23 mouse cellular contexts compared by ENCODE assay signal in genomic region chr9:7797542-7797941, GRCm38 (mm10). TPM values are rescaled to one million over a fixed set of nuclear protein-coding genes. Genes with fewer than 3 reads are reported as not detected.
A peak's percentile ranks its signal among the peaks of the same experiment; 100 is the strongest.
DNase-seq lines count a peak whose midpoint lies in the region; ATAC-seq and TF ChIP-seq lines count a peak whose summit lies in the region.
"Had no signal": no experiment of that assay in that cellular context is flagged by ENCODE, and none has a peak within 500 bp of the region (broad histone marks: within the 10 kb centered on the region; RNA-seq: fewer than 3 reads in every experiment).

No protein-coding gene starts in this region.

- intact Hi-C loops in heart, postnatal 14 days (cut with DNase I) = no loop called here

- H3K4me2 ChIP-seq in liver, embryonic 13.5 days = no peak overlapping the region
- no peak overlapping the region for H3K4me2 ChIP-seq in liver, embryonic 12.5 days
- H3K4me2 ChIP-seq in forebrain, postnatal 0 days (ENCODE audit: low read depth) = no peak overlapping the region
- H3K4me2 ChIP-seq: embryonic facial prominence, embryonic 12.5 days; forebrain, embryonic 13.5 days; forebrain, embryonic 15.5 days had no signal

- no peak overlapping the region for H3K27ac ChIP-seq in liver, embryonic 13.5 days
- no peak overlapping the region for H3K27ac ChIP-seq in liver, embryonic 12.5 days
- no peak overlapping the region for H3K27ac ChIP-seq in forebrain, postnatal 0 days (ENCODE audit: low read depth, low read length)
- H3K27ac ChIP-seq: embryonic facial prominence, embryonic 10.5 days; embryonic facial prominence, embryonic 12.5 days; forebrain, embryonic 13.5 days had no signal

- H3K9me3 ChIP-seq in liver, embryonic 13.5 days (replicated peaks) = no peaks in the 10 kb centered on the region
- no peaks in the 10 kb centered on the region for H3K9me3 ChIP-seq in liver, embryonic 12.5 days (replicated peaks)
- H3K9me3 ChIP-seq in forebrain, postnatal 0 days (ENCODE audit: low read length) = no peaks in the 10 kb centered on the region
- H3K9me3 ChIP-seq: embryonic facial prominence, embryonic 10.5 days; embryonic facial prominence, embryonic 12.5 days; forebrain, embryonic 13.5 days; forebrain, embryonic 15.5 days had no signal

- H3K4me3 ChIP-seq in liver, embryonic 13.5 days (replicated peaks) = no peak overlapping the region
- H3K4me3 ChIP-seq in liver, embryonic 12.5 days = no peak overlapping the region
- no peak overlapping the region for H3K4me3 ChIP-seq in forebrain, postnatal 0 days (ENCODE audit: low read depth, low read length)
- H3K4me3 ChIP-seq: embryonic facial prominence, embryonic 10.5 days; embryonic facial prominence, embryonic 12.5 days; forebrain, embryonic 13.5 days; forebrain, embryonic 15.5 days had no signal

- peaks cover 14% of the 10 kb centered on the region for H3K36me3 ChIP-seq in liver, embryonic 13.5 days
- peaks cover 31% of the 10 kb centered on the region for H3K36me3 ChIP-seq in liver, embryonic 12.5 days
- H3K36me3 ChIP-seq in forebrain, postnatal 0 days (ENCODE audit: insufficient read depth) = no peaks in the 10 kb centered on the region; the same call in 1 of the 2 replicates

- WGBS in liver, embryonic 13.5 days (ENCODE audit: insufficient replicate concordance) = 84% methylated on average over 2 of the region's 2 CpGs
- WGBS in liver, embryonic 12.5 days (ENCODE audit: insufficient replicate concordance) = 79% methylated on average over 2 of the region's 2 CpGs
- 94% methylated on average over 2 of the region's 2 CpGs for WGBS in forebrain, postnatal 0 days

- H3K9ac ChIP-seq in liver, embryonic 13.5 days = no peak overlapping the region
- H3K9ac ChIP-seq in liver, embryonic 12.5 days = no peak overlapping the region
- H3K9ac ChIP-seq in forebrain, postnatal 0 days = no peak overlapping the region
- H3K9ac ChIP-seq: embryonic facial prominence, embryonic 12.5 days; forebrain, embryonic 13.5 days; forebrain, embryonic 15.5 days had no signal

- peak; percentile 8 for DNase-seq in heart, adult 11 months
- no peak for DNase-seq in heart, postnatal 14 days
- DNase-seq in liver, embryonic 13.5 days = no peak
- DNase-seq in R1 (ENCODE audit: low read depth, low spot score) = peak; percentile 35
- DNase-seq in ovary, postnatal 36 days (ENCODE audit: low spot score) = no peak
- no peak for DNase-seq in forebrain, postnatal 0 days
- DNase-seq: adrenal gland, adult 2 months; adrenal gland, postnatal 10 days; adrenal gland, postnatal 25 days; B cell, adult 2 months; cerebellum, adult 11-12 months; cerebellum, adult 2 months; cerebellum, adult 9-10 months; cerebellum, postnatal 10 days; cerebellum, postnatal 25 days had no signal

- no peak for TF ChIP-seq CTCF in forebrain, postnatal 0 days (IDR thresholded peaks at IDR 0.05; ENCODE audit: low read depth)

- no peaks in the 10 kb centered on the region for H3K27me3 ChIP-seq in liver, embryonic 13.5 days
- no peaks in the 10 kb centered on the region for H3K27me3 ChIP-seq in liver, embryonic 12.5 days (replicated peaks)
- no peaks in the 10 kb centered on the region for H3K27me3 ChIP-seq in forebrain, postnatal 0 days (ENCODE audit: insufficient read depth, low read length)
- H3K27me3 ChIP-seq: CH12.LX; embryonic facial prominence, embryonic 12.5 days; forebrain, embryonic 13.5 days; forebrain, embryonic 15.5 days; Patski had no signal

- 0 out of 2 replicates have a peak, but pooled peaks have one; percentile 29 for ATAC-seq in liver, embryonic 13.5 days (ENCODE audit: low read depth)
- no peak for ATAC-seq in liver, embryonic 12.5 days
- ATAC-seq in forebrain, postnatal 0 days = no peak
- ATAC-seq: CD4-positive, CD25-positive, alpha-beta regulatory T cell, adult 4 months; forebrain, embryonic 13.5 days; forebrain, embryonic 15.5 days; Patski had no signal

- H3K4me1 ChIP-seq in liver, embryonic 13.5 days (replicated peaks) = peaks cover 4% of the 10 kb centered on the region
- peaks cover 4% of the 10 kb centered on the region; the same call in 1 of the 2 replicates for H3K4me1 ChIP-seq in liver, embryonic 12.5 days
- H3K4me1 ChIP-seq in forebrain, postnatal 0 days (ENCODE audit: insufficient read depth) = no peaks in the 10 kb centered on the region
- H3K4me1 ChIP-seq: embryonic facial prominence, embryonic 10.5 days; embryonic facial prominence, embryonic 12.5 days had no signal

RNA-seq across cellular contexts. Expression of gene Tmem123, which starts 33.7 kb away (rescaled TPM):
- 10 to 100 TPM; 45.9 to 50.4 TPM for total RNA-seq in heart, postnatal 14 days (2021)
- polyA plus RNA-seq in liver, embryonic 13.5 days (2015; fragmentation: Nextera tagmentation; extraction: Ambion mirVana) = 39.1 and 53.4 TPM in 2 replicates
- polyA plus RNA-seq in liver, embryonic 12.5 days (2016; fragmentation: Nextera tagmentation; extraction: Ambion mirVana) = 59.4 and 60.3 TPM in 2 replicates
- total RNA-seq in forebrain, postnatal 0 days (2014; rRNA removed) = 13.7 and 19.8 TPM in 2 replicates
- polyA plus RNA-seq in forebrain, postnatal 0 days (2015; fragmentation: Nextera tagmentation; extraction: Ambion mirVana) = 13.9 TPM in 2 replicates

RNA-seq across cellular contexts. Expression of gene Birc2, which starts 39.3 kb away (rescaled TPM):
- total RNA-seq in heart, postnatal 14 days (2021) = 10 to 100 TPM; 26.8 to 28.8 TPM
- polyA plus RNA-seq in liver, embryonic 13.5 days (2015; fragmentation: Nextera tagmentation; extraction: Ambion mirVana) = 11.7 and 15.7 TPM in 2 replicates
- polyA plus RNA-seq in liver, embryonic 12.5 days (2016; fragmentation: Nextera tagmentation; extraction: Ambion mirVana) = 15.0 and 15.6 TPM in 2 replicates
- 53.0 and 54.2 TPM in 2 replicates for total RNA-seq in forebrain, postnatal 0 days (2014; rRNA removed)
- polyA plus RNA-seq in forebrain, postnatal 0 days (2015; fragmentation: Nextera tagmentation; extraction: Ambion mirVana) = 23.8 and 28.8 TPM in 2 replicates

Comparison
In these comparisons a context has a peak if more than half of its experiments do, and no peak if none do; other contexts are left out.
1. DNase-seq: peak in heart, adult 11 months (single experiment) and R1 (single experiment); none in heart, postnatal 14 days (0 of 2), liver, embryonic 13.5 days (single experiment), ovary, postnatal 36 days (single experiment) and forebrain, postnatal 0 days (single experiment).